Mouse (Mus musculus): ENCODE data around the gene Cnn2. TPM values are rescaled to one million over a fixed set of nuclear protein-coding genes. Genes with fewer than 3 reads are reported as not detected.

Cnn2 gene
- polyA plus RNA-seq, 1 experiment from 2014 or later: 220 TPM

- peaks cover 10% of the 10 kb centered on the region for H3K4me1 ChIP-seq (ENCODE audit: control insufficient read depth, insufficient read depth, low read length)
- no peak overlapping the region for H3K9ac ChIP-seq (ENCODE audit: low read depth, low read length)
- no peak overlapping the region for H3K4me2 ChIP-seq (replicated peaks; ENCODE audit: low read depth, low read length)
- 77% methylated on average over 9 of the region's 9 CpGs for WGBS
- H3K27ac ChIP-seq (ENCODE audit: low read depth, low read length): no peak overlapping the region
- H3K36me3 ChIP-seq (ENCODE audit: control insufficient read depth, insufficient read depth, low read length): no peaks in the 10 kb centered on the region
- no peaks in the 10 kb centered on the region for H3K9me3 ChIP-seq (ENCODE audit: control insufficient read depth, low read length)
- H3K4me3 ChIP-seq (ENCODE audit: low read length): no peak overlapping the region
- H3K27me3 ChIP-seq (ENCODE audit: control insufficient read depth, insufficient read depth, low read length): peaks cover 2% of the 10 kb centered on the region; the same call in 1 of the 2 replicates
- no peak for ATAC-seq (ENCODE audit: low FRiP score, low TSS enrichment)
These were observed 13.6 kb downstream of the Cnn2 start for GRCm38 (mm10) chr10:80001945-80002344.

GRCm38 (mm10) chr10:80002829-80003228 is 14.4 kb downstream of the Cnn2 start:
- Histone ChIP-seq H3K27ac (ENCODE audit: low read depth, low read length) (no peak overlapping the region), H3K4me2 (replicated peaks; ENCODE audit: low read depth, low read length) (no peak overlapping the region; the same call in 1 of the 2 replicates), H3K36me3 (ENCODE audit: control insufficient read depth, insufficient read depth, low read length) (no peaks in the 10 kb centered on the region), H3K27me3 (ENCODE audit: control insufficient read depth, insufficient read depth, low read length) (peaks cover 2% of the 10 kb centered on the region; the same call in 1 of the 2 replicates), H3K9me3 (ENCODE audit: control insufficient read depth, low read length) (no peaks in the 10 kb centered on the region), H3K9ac (ENCODE audit: low read depth, low read length) (no peak overlapping the region), H3K4me3 (ENCODE audit: low read length) (no peak overlapping the region), H3K4me1 (ENCODE audit: control insufficient read depth, insufficient read depth, low read length) (peaks cover 8% of the 10 kb centered on the region)
- 36% methylated on average over 21 of the region's 21 CpGs for WGBS
- ATAC-seq (ENCODE audit: low FRiP score, low TSS enrichment): no peak

- no peak for ATAC-seq (ENCODE audit: low FRiP score, low TSS enrichment)
- H3K4me1 ChIP-seq (ENCODE audit: control insufficient read depth, insufficient read depth, low read length): peaks cover under 1% of the 10 kb centered on the region; the same call in 1 of the 2 replicates
- H3K27ac ChIP-seq (ENCODE audit: low read depth, low read length): no peak overlapping the region
- no peaks in the 10 kb centered on the region for H3K36me3 ChIP-seq (ENCODE audit: control insufficient read depth, insufficient read depth, low read length)
- no peak overlapping the region for H3K4me2 ChIP-seq (replicated peaks; ENCODE audit: low read depth, low read length)
- no peak overlapping the region for H3K4me3 ChIP-seq (ENCODE audit: low read length)
- H3K9ac ChIP-seq (ENCODE audit: low read depth, low read length): no peak overlapping the region
- 65% methylated on average over 9 of the region's 9 CpGs for WGBS
- peaks cover 2% of the 10 kb centered on the region; the same call in 1 of the 2 replicates for H3K27me3 ChIP-seq (ENCODE audit: control insufficient read depth, insufficient read depth, low read length)
- no peaks in the 10 kb centered on the region for H3K9me3 ChIP-seq (ENCODE audit: control insufficient read depth, low read length)
These were observed 15.2 kb downstream of the Cnn2 start for GRCm38 (mm10) chr10:80003374-80004232.

- Histone ChIP-seq H3K27me3 (ENCODE audit: control insufficient read depth, insufficient read depth, low read length) (peaks cover 2% of the 10 kb centered on the region; the same call in 1 of the 2 replicates), H3K36me3 (ENCODE audit: control insufficient read depth, insufficient read depth, low read length) (no peaks in the 10 kb centered on the region), H3K4me1 (ENCODE audit: control insufficient read depth, insufficient read depth, low read length) (no peaks in the 10 kb centered on the region), H3K9me3 (ENCODE audit: control insufficient read depth, low read length) (no peaks in the 10 kb centered on the region), H3K9ac (ENCODE audit: low read depth, low read length) (no peak overlapping the region), H3K4me2 (replicated peaks; ENCODE audit: low read depth, low read length) (no peak overlapping the region), H3K4me3 (ENCODE audit: low read length) (no peak overlapping the region), H3K27ac (ENCODE audit: low read depth, low read length) (no peak overlapping the region)
- ATAC-seq (ENCODE audit: low FRiP score, low TSS enrichment): no peak
- WGBS: 92% methylated on average over 8 of the region's 8 CpGs
These were observed 15.9 kb downstream of the Cnn2 start for GRCm38 (mm10) chr10:80004233-80004705.

- ATAC-seq (ENCODE audit: low FRiP score, low TSS enrichment): no peak
- H3K9me3 ChIP-seq (ENCODE audit: control insufficient read depth, low read length): peaks cover 9% of the 10 kb centered on the region; the same call in 1 of the 2 replicates
- WGBS: 89% methylated on average over 6 of the region's 6 CpGs
- no peak overlapping the region for H3K4me2 ChIP-seq (replicated peaks; ENCODE audit: low read depth, low read length)
- H3K4me1 ChIP-seq (ENCODE audit: control insufficient read depth, insufficient read depth, low read length): no peaks in the 10 kb centered on the region
- H3K9ac ChIP-seq (ENCODE audit: low read depth, low read length): no peak overlapping the region
- no peak overlapping the region for H3K27ac ChIP-seq (ENCODE audit: low read depth, low read length)
- no peaks in the 10 kb centered on the region for H3K36me3 ChIP-seq (ENCODE audit: control insufficient read depth, insufficient read depth, low read length)
- peaks cover 34% of the 10 kb centered on the region for H3K27me3 ChIP-seq (ENCODE audit: control insufficient read depth, insufficient read depth, low read length)
- no peak overlapping the region for H3K4me3 ChIP-seq (ENCODE audit: low read length)
These were observed 23.4 kb downstream of the Cnn2 start for GRCm38 (mm10) chr10:80011740-80012139.

- H3K27ac ChIP-seq (ENCODE audit: low read depth, low read length): no peak overlapping the region
- no peaks in the 10 kb centered on the region for H3K36me3 ChIP-seq (ENCODE audit: control insufficient read depth, insufficient read depth, low read length)
- H3K9ac ChIP-seq (ENCODE audit: low read depth, low read length): no peak overlapping the region
- peaks cover 2% of the 10 kb centered on the region for H3K4me1 ChIP-seq (ENCODE audit: control insufficient read depth, insufficient read depth, low read length)
- H3K9me3 ChIP-seq (ENCODE audit: control insufficient read depth, low read length): peaks cover 9% of the 10 kb centered on the region; the same call in 1 of the 2 replicates
- no peak overlapping the region for H3K4me3 ChIP-seq (ENCODE audit: low read length)
- WGBS: 35% methylated on average over 25 of the region's 25 CpGs
- ATAC-seq (ENCODE audit: low FRiP score, low TSS enrichment): no peak
- peaks cover 34% of the 10 kb centered on the region for H3K27me3 ChIP-seq (ENCODE audit: control insufficient read depth, insufficient read depth, low read length)
- no peak overlapping the region for H3K4me2 ChIP-seq (replicated peaks; ENCODE audit: low read depth, low read length)
These were observed 25.2 kb downstream of the Cnn2 start for GRCm38 (mm10) chr10:80013609-80014008.

- no peaks in the 10 kb centered on the region for H3K36me3 ChIP-seq (ENCODE audit: control insufficient read depth, insufficient read depth, low read length)
- H3K27ac ChIP-seq (ENCODE audit: low read depth, low read length): no peak overlapping the region
- 16% methylated on average over 28 of the region's 28 CpGs for WGBS
- no peak overlapping the region for H3K4me2 ChIP-seq (replicated peaks; ENCODE audit: low read depth, low read length)
- H3K4me3 ChIP-seq (ENCODE audit: low read length): no peak overlapping the region
- peaks cover 34% of the 10 kb centered on the region for H3K27me3 ChIP-seq (ENCODE audit: control insufficient read depth, insufficient read depth, low read length)
- ATAC-seq (ENCODE audit: low FRiP score, low TSS enrichment): no peak
- no peak overlapping the region for H3K9ac ChIP-seq (ENCODE audit: low read depth, low read length)
- peaks cover 9% of the 10 kb centered on the region; the same call in 1 of the 2 replicates for H3K9me3 ChIP-seq (ENCODE audit: control insufficient read depth, low read length)
- peaks cover 13% of the 10 kb centered on the region for H3K4me1 ChIP-seq (ENCODE audit: control insufficient read depth, insufficient read depth, low read length)
These were observed 26.3 kb downstream of the Cnn2 start for GRCm38 (mm10) chr10:80014484-80015290.

- Histone ChIP-seq H3K36me3 (ENCODE audit: control insufficient read depth, insufficient read depth, low read length) (no peaks in the 10 kb centered on the region), H3K4me2 (replicated peaks; ENCODE audit: low read depth, low read length) (no peak overlapping the region), H3K27me3 (ENCODE audit: control insufficient read depth, insufficient read depth, low read length) (peaks cover 34% of the 10 kb centered on the region), H3K9me3 (ENCODE audit: control insufficient read depth, low read length) (peaks cover 2% of the 10 kb centered on the region; the same call in 1 of the 2 replicates), H3K4me1 (ENCODE audit: control insufficient read depth, insufficient read depth, low read length) (peaks cover 18% of the 10 kb centered on the region), H3K27ac (ENCODE audit: low read depth, low read length) (no peak overlapping the region), H3K4me3 (ENCODE audit: low read length) (no peak overlapping the region), H3K9ac (ENCODE audit: low read depth, low read length) (no peak overlapping the region)
- no peak for ATAC-seq (ENCODE audit: low FRiP score, low TSS enrichment)
- WGBS: 70% methylated on average over 10 of the region's 10 CpGs
These were observed 27.2 kb downstream of the Cnn2 start for GRCm38 (mm10) chr10:80015583-80015982.
